Mouse (Mus musculus) heart, postnatal 0 days (tissue): ENCODE data around the gene Fbxo5.

ENCODE experiments used
- CTCF ChIP-seq: IDR thresholded peaks from 2 replicates; pipeline ENCODE4 v1.5.1; 2016; ENCODE audit warnings: antibody characterized with exemption, control low read depth, low read depth
- EP300 ChIP-seq: IDR thresholded peaks from 2 replicates; pipeline ENCODE4 v1.6.1; 2016; ENCODE audit warnings: antibody characterized with exemption, low read depth

DNA sequence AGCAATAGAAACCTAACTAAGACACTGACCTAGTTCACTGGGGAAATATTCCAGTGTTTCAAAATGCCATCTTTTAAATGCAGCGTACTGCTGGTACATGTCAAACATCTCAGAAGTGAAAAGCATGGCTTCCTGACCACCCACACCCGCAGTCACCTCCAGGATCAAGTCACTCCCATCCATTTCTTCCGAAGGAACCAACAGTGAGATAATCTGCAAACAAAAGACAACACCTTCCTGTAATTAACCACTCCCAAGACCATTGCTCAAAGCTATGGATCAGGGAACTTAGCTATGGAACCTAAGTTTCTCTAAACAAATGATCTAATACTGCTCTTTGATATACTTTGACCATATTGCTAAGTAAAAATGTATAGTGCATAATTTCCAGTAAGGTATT is 13.4 kb upstream of the Fbxo5 start:
- TF ChIP-seq CTCF (no peak), EP300 (no peak)
